Mouse (Mus musculus) thymus, adult 2 months (tissue): ENCODE results near the gene Olfr609. TPM values are rescaled to one million over a fixed set of nuclear protein-coding genes. Genes with fewer than 3 reads are reported as not detected.

Experiments
- DNase-seq: peaks from one replicate; pipeline ENCODE4 v3.0.0; 2021
- H3K27ac ChIP-seq: fragments of 200-500 bp; 2 replicates; pipeline ENCODE4 v1.5.1; 2012; ENCODE audit warnings: low read length, control low read depth; ENCODE audit not compliant: control insufficient read depth, insufficient read depth
- H3K27me3 ChIP-seq: fragments of 200-500 bp; 2 replicates; pipeline ENCODE4 v1.6.1; 2012; ENCODE audit warnings: mild to moderate bottlenecking, low read length, moderate library complexity, mixed read lengths; ENCODE audit not compliant: control insufficient read depth, insufficient read depth
- H3K36me3 ChIP-seq: fragments of 200-500 bp; 2 replicates; pipeline ENCODE4 v1.6.1; 2012; ENCODE audit warnings: mild to moderate bottlenecking, low read length, moderate library complexity; ENCODE audit not compliant: control insufficient read depth, insufficient read depth
- H3K4me1 ChIP-seq: fragments of 200-500 bp; replicated peaks from 2 replicates; pipeline ENCODE4 v1.6.1; 2012; ENCODE audit warnings: low read length; ENCODE audit not compliant: control insufficient read depth, insufficient read depth
- H3K4me3 ChIP-seq: fragments of 200-500 bp; 2 replicates; pipeline ENCODE4 v1.5.1; 2012; ENCODE audit warnings: mild to moderate bottlenecking, low read length, control low read depth, moderate library complexity; ENCODE audit not compliant: control insufficient read depth, insufficient read depth
- CTCF ChIP-seq: fragments of 200-500 bp; IDR thresholded peaks from 2 replicates; pipeline ENCODE4 v1.5.1; 2012; ENCODE audit warnings: mild to moderate bottlenecking, control low read depth, low read length, moderate library complexity, borderline replicate concordance; ENCODE audit not compliant: control insufficient read depth, poor library complexity, insufficient read depth; ENCODE audit errors: extremely low read depth
- POLR2A ChIP-seq: fragments of 200-500 bp; IDR thresholded peaks from 2 replicates; pipeline ENCODE4 v1.6.1; 2012; ENCODE audit warnings: mild to moderate bottlenecking, low read length, control low read depth, moderate library complexity; ENCODE audit not compliant: control insufficient read depth, poor library complexity, insufficient read depth; ENCODE audit errors: extremely low read depth
- WGBS: fragments of 180-500 bp; shearing (Covaris S2); methylation state at CpG from one replicate; pipeline ENCODE4 v1.1.7; 2018; 5-methylcytosine and 5-hydroxymethylcytosine counted together
- polyA plus RNA-seq: library from polyadenylated mRNA; depleted of rRNA; stranded (reverse); fragments of >200 nt; gene quantifications from 2 replicates; pipeline ENCODE4 v1.2.3, GENCODE M21; 2012; rRNA removed

Olfr609 gene
- polyA plus RNA-seq, 1 experiment = not detected

- DNase-seq = no peak
- no peak within 1 kb of the TSS for H3K4me3 ChIP-seq
- H3K36me3 ChIP-seq = no peaks in the 10 kb centered on the region
- 93% methylated on average over 1 of the region's 1 CpGs for WGBS
- H3K27me3 ChIP-seq = no peaks in the 10 kb centered on the region
- H3K4me1 ChIP-seq = no peaks in the 10 kb centered on the region
- TF ChIP-seq CTCF (no peak), POLR2A (no peak)
- no peak within 1 kb of the TSS for H3K27ac ChIP-seq
Measured at GRCm38 (mm10) chr7:103445339-103445738, 52.5 kb downstream of the Olfr609 start, which contains the start of gene Olfr605. Olfr605 (minus strand) TSS chr7:103445439.

Other genes starting within 250 kb of the Olfr609 start
- not detected in 2 replicates for gene Usp17ld, start 245.6 kb downstream of the Olfr609 start, polyA plus RNA-seq
- gene Olfr596, start 192.4 kb downstream of the Olfr609 start, polyA plus RNA-seq = not detected in 2 replicates
- not detected in 2 replicates for gene Olfr597, start 181.7 kb downstream of the Olfr609 start, polyA plus RNA-seq
- not detected in 2 replicates for gene Olfr598, start 174.5 kb downstream of the Olfr609 start, polyA plus RNA-seq
- not detected in 2 replicates for gene Olfr599, start 162.1 kb downstream of the Olfr609 start, polyA plus RNA-seq
- not detected in 2 replicates for gene Olfr600, start 148.4 kb downstream of the Olfr609 start, polyA plus RNA-seq
- not detected in 2 replicates for gene Olfr601, start 135.4 kb downstream of the Olfr609 start, polyA plus RNA-seq
- gene Olfr603, start 111.9 kb downstream of the Olfr609 start, polyA plus RNA-seq = not detected in 2 replicates
- gene Usp17lc, start 83.0 kb downstream of the Olfr609 start, polyA plus RNA-seq = 0.13 TPM in 1 of 2 replicates, not detected in the other
- not detected in 2 replicates for gene Olfr605, start 52.6 kb downstream of the Olfr609 start, polyA plus RNA-seq
- not detected in 2 replicates for gene Olfr606, start 49.0 kb downstream of the Olfr609 start, polyA plus RNA-seq
- gene Olfr607, start 33.9 kb downstream of the Olfr609 start, polyA plus RNA-seq = not detected in 2 replicates
- gene Olfr608, start 28.2 kb downstream of the Olfr609 start, polyA plus RNA-seq = not detected in 2 replicates
- not detected in 2 replicates for gene Olfr610, start 14.1 kb upstream of the Olfr609 start, polyA plus RNA-seq
- gene Olfr611, start 22.8 kb upstream of the Olfr609 start, polyA plus RNA-seq = not detected in 2 replicates
- not detected in 2 replicates for gene Olfr612, start 44.7 kb upstream of the Olfr609 start, polyA plus RNA-seq
- not detected in 2 replicates for gene Olfr613, start 50.0 kb upstream of the Olfr609 start, polyA plus RNA-seq
- not detected in 2 replicates for gene Olfr615, start 58.0 kb upstream of the Olfr609 start, polyA plus RNA-seq
- not detected in 2 replicates for gene Olfr616, start 71.1 kb upstream of the Olfr609 start, polyA plus RNA-seq
- gene Olfr617, start 75.0 kb upstream of the Olfr609 start, polyA plus RNA-seq = not detected in 2 replicates
- gene Olfr618, start 92.0 kb upstream of the Olfr609 start, polyA plus RNA-seq = not detected in 2 replicates
- gene Olfr619, start 102.5 kb upstream of the Olfr609 start, polyA plus RNA-seq = not detected in 2 replicates
- not detected in 2 replicates for gene Olfr620, start 114.5 kb upstream of the Olfr609 start, polyA plus RNA-seq
- gene Olfr622, start 144.6 kb upstream of the Olfr609 start, polyA plus RNA-seq = not detected in 2 replicates
- not detected in 2 replicates for gene Olfr623, start 165.6 kb upstream of the Olfr609 start, polyA plus RNA-seq
- gene Olfr624, start 173.1 kb upstream of the Olfr609 start, polyA plus RNA-seq = 0.03 TPM in 1 of 2 replicates, not detected in the other
- gene Olfr625-ps1, start 184.7 kb upstream of the Olfr609 start, polyA plus RNA-seq = not detected in 2 replicates
- not detected in 2 replicates for gene Olfr243, start 216.6 kb upstream of the Olfr609 start, polyA plus RNA-seq
- not detected in 2 replicates for gene Olfr628, start 232.3 kb upstream of the Olfr609 start, polyA plus RNA-seq
- not detected in 2 replicates for gene Olfr629, start 246.9 kb upstream of the Olfr609 start, polyA plus RNA-seq